Mouse (Mus musculus) mouse trophoblast stem cell (cell line): Measurements from ENCODE around the gene Zfp768.

ENCODE experiments used
- in situ Hi-C, 2 experiments: fragments of 300-500 bp; cut with MseI, MboI; formaldehyde crosslinking; loops; 2 replicates in 1 of 2; 3 replicates in 1 of 2; pipeline ENCODE4 v1.15.1; 2025

Gene Zfp768

DNA sequence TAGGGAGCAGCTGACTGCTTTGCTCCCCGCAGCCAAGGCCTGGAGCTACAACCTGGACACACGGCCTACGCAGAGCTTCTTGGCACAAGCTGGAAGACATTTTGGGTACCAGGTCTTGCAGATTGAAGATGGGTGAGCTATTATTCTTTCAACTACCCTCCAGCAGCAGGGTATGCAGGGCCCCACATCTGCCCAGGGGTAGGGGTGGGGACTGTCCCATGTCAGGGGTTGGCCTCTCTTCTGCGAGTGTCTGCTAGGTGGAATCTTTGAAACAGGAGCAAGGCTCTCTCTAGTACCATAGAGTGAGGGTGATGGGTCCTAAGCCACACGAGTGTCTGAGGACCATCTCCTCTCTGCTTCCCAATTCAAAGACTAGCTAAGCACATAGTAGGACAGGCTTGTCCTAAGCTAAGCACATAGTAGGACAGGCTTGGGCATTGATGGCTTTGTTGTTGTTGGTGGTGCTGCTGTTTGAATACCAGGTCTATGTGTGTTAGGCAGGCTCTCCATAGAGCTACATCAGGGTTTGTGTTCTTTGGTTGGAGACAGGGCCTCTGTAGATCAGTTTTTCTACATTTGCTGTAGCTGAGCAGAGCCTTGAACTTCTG, 47.7 kb downstream of the Zfp768 start:
- in situ Hi-C loops, result no loop called here

GRCm38 (mm10) chr7:127296786-127297555, 48.4 kb downstream of the Zfp768 start:
- in situ Hi-C loops, result no loop called here

GRCm38 (mm10) chr7:127296098-127296497, 49.3 kb downstream of the Zfp768 start, which contains the start of gene Itgal:
Gene Itgal, plus strand, starts transcription at chr7:127296260.
- in situ Hi-C loops, result no loop called here
